Mouse (Mus musculus) spleen, adult 10 weeks (tissue): ENCODE data around the gene Tmem274. TPM values are rescaled to one million over a fixed set of nuclear protein-coding genes. Genes with fewer than 3 reads are reported as not detected.

Experiments
- polyA plus RNA-seq: library from polyadenylated mRNA; stranded (reverse); fragments of 350-450 nt; fragmentation: Illumina TruSeq; extraction: RNeasy Lipid Tissue Mini Kit (QIAGEN cat#74804); gene quantifications from one replicate; pipeline ENCODE4 v1.2.3, GENCODE M21; 2015; ENCODE audit warnings: low replicate concordance; ENCODE audit not compliant: insufficient read depth

Tmem274 gene
- polyA plus RNA-seq, result not detected

DNA sequence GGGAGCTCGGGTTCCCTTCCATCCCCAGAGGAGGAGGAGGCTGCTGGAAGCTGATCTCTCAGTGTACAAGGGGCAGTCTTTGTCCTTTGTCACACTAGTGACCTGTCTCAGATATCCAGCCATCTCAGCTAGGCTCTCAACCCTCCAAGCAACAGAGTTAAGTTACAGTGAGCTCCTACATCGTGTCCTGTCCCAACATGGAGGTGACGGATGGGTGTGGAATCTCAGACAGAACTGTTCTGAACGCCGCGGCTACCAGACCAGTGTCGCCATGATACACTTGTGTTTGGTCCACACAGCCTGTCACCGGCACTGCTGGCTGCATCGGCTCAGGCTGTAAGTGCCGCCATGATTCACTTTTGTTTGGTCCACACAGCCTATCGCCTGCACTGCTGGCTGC, at the start of gene Tmem274:
Tmem274 (plus strand) TSS at position 301 of the 400 bp plus-strand sequence.

GRCm38 (mm10) chr4:149454879-149455278, 22.3 kb upstream of the Tmem274 start, which contains the start of gene Rbp7:
TSS of gene Rbp7 (minus strand) at chr4:149454978.

GRCm38 (mm10) chr4:149485053-149485824, 8.1 kb downstream of the Tmem274 start, which contains the start of the genes Nmnat1 and Lzic:
TSS of gene Nmnat1 (minus strand) at chr4:149485202.
TSS of gene Lzic (plus strand) at chr4:149485229.

GRCm38 (mm10) chr4:149517868-149518340, 40.7 kb downstream of the Tmem274 start, which contains the start of gene Ctnnbip1:
TSS of gene Ctnnbip1 (plus strand) at chr4:149518236.

Other genes with a start within 250 kb of the Tmem274 start
- 27.7 TPM for gene Kif1b, start 169.7 kb upstream of the Tmem274 start, polyA plus RNA-seq
- gene Ube4b, start 50.6 kb upstream of the Tmem274 start, polyA plus RNA-seq, result 37.6 TPM
- gene Rbp7, start 22.4 kb upstream of the Tmem274 start, polyA plus RNA-seq, result not detected
- gene Nmnat1, start 7.8 kb downstream of the Tmem274 start, polyA plus RNA-seq, result 4.9 TPM
- 38.7 TPM for gene Lzic, start 7.9 kb downstream of the Tmem274 start, polyA plus RNA-seq
- gene Ctnnbip1, start 40.9 kb downstream of the Tmem274 start, polyA plus RNA-seq, result 3.7 TPM
- 8.5 TPM for gene Clstn1, start 109.1 kb downstream of the Tmem274 start, polyA plus RNA-seq
- gene Pik3cd, start 225.2 kb downstream of the Tmem274 start, polyA plus RNA-seq, result 79.7 TPM